Mouse (Mus musculus): ENCODE data around the gene Tubg1. TPM values are rescaled to one million over a fixed set of nuclear protein-coding genes. Genes with fewer than 3 reads are reported as not detected.
A peak's percentile ranks its signal among the peaks of the same experiment; 100 is the strongest.
"Not testable (repeated sequence)": the region's sequence is repeated elsewhere in the genome, so short reads cannot be mapped to it uniquely, and the experiment has no call there.

The Tubg1 gene
- polyA plus RNA-seq, 1 experiment from 2014 or later = 135 TPM

- H3K36me3 ChIP-seq = no peaks in the 10 kb centered on the region
- WGBS = 53% methylated on average over 2 of the region's 2 CpGs
- no peak for DNase-seq (ENCODE audit: low spot score)
- H3K27ac ChIP-seq (replicated peaks) = no peak overlapping the region
- no peak overlapping the region for H3K4me3 ChIP-seq
- peaks cover 16% of the 10 kb centered on the region for H3K27me3 ChIP-seq (ENCODE audit: low read depth, poor library complexity, severe bottlenecking)
- no peaks in the 10 kb centered on the region for H3K9me3 ChIP-seq (replicated peaks)
- H3K4me1 ChIP-seq = peaks cover 19% of the 10 kb centered on the region
Measured at GRCm38 (mm10) chr11:101151063-101151462, 31.3 kb downstream of the Tubg1 start.

GRCm38 (mm10) chr11:101152825-101153224, 33.1 kb downstream of the Tubg1 start:
- no peaks in the 10 kb centered on the region for H3K9me3 ChIP-seq (replicated peaks)
- peaks cover 18% of the 10 kb centered on the region for H3K4me1 ChIP-seq
- H3K27ac ChIP-seq (replicated peaks) = no peak overlapping the region
- peaks cover 33% of the 10 kb centered on the region for H3K27me3 ChIP-seq (ENCODE audit: low read depth, poor library complexity, severe bottlenecking)
- no peaks in the 10 kb centered on the region for H3K36me3 ChIP-seq
- WGBS = 89% methylated on average over 1 of the region's 1 CpGs
- no peak overlapping the region for H3K4me3 ChIP-seq
- DNase-seq (ENCODE audit: low spot score) = no peak

DNA sequence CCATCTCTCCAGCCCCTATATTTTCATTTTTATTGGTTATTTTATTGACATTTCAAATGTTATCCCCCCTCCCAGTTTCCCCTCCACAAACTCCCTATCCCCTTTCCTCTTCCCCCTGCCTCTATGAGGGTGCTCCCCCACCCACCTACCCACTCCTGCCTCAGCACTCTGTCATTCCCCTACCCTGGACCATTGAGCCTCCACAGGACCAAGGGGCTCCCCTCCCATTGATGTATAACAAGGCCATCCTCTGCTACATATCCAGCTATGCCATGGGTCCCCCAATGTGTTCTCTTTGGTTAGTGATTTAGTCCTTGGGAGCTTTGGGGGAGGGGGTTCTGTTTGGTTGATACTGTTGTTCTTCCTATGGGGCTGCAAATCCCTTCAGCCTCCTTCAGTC, 34.9 kb downstream of the Tubg1 start:
- no peak for DNase-seq (ENCODE audit: low spot score)
- H3K36me3 ChIP-seq = no peaks in the 10 kb centered on the region
- H3K27ac ChIP-seq (replicated peaks) = no peak overlapping the region
- peaks cover 44% of the 10 kb centered on the region for H3K27me3 ChIP-seq (ENCODE audit: low read depth, poor library complexity, severe bottlenecking)
- no peak overlapping the region for H3K4me3 ChIP-seq
- peaks cover 14% of the 10 kb centered on the region for H3K4me1 ChIP-seq
- no peaks in the 10 kb centered on the region for H3K9me3 ChIP-seq (replicated peaks)

- H3K9me3 ChIP-seq (replicated peaks) = no peaks in the 10 kb centered on the region
- H3K27ac ChIP-seq (replicated peaks) = no peak overlapping the region
- H3K4me1 ChIP-seq = peaks cover 14% of the 10 kb centered on the region
- WGBS = 68% methylated on average over 6 of the region's 6 CpGs
- DNase-seq (ENCODE audit: low spot score) = no peak
- H3K4me3 ChIP-seq = peak overlapping the region; percentile 56
- H3K36me3 ChIP-seq = no peaks in the 10 kb centered on the region
- H3K27me3 ChIP-seq (ENCODE audit: low read depth, poor library complexity, severe bottlenecking) = peaks cover 48% of the 10 kb centered on the region
Measured at GRCm38 (mm10) chr11:101155151-101155550, 35.4 kb downstream of the Tubg1 start.

DNA sequence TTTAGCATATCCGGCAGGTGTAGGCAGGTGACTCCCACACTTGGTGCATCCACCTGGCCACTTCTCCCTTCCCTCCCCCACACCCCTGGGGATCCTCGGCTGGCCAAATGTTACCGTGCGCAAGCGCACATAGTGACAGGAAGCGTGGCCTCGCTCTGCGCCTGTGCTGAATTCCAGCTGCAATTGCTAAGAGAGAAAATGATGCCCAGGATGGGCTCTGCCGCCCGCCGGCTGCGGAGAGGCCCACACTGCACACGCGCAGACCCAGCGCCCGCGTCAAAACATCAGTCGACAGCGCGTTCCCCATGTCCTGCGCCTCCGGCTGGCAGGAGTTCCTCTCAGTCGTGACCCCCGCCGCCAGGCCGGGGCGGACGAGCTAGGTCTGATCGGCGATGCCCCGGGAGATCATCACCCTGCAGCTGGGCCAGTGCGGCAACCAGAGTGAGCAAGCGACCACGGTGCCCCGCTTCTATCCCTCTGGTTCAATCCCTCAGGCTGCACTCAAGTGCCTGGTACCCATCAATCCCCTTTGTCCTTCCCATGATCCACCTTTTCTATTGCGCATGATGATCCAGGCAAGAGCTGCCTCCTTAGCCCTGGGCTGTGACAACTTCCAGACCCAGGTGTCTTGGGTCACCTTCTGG, 36.1 kb downstream of the Tubg1 start, which contains the start of gene Tubg2:
Tubg2 (plus strand) TSS at position 180 of the 644 bp plus-strand sequence.
- Histone ChIP-seq H3K4me3 (peak within 1 kb of the TSS; percentile 56), H3K27me3 (ENCODE audit: low read depth, poor library complexity, severe bottlenecking) (peaks cover 50% of the 10 kb centered on the region), H3K36me3 (no peaks in the 10 kb centered on the region), H3K27ac (replicated peaks) (peak within 1 kb of the TSS; percentile 68), H3K9me3 (replicated peaks) (no peaks in the 10 kb centered on the region), H3K4me1 (peaks cover 14% of the 10 kb centered on the region)
- peak; percentile 60 for DNase-seq (ENCODE audit: low spot score)
- WGBS = 2% methylated on average over 36 of the region's 36 CpGs

DNA sequence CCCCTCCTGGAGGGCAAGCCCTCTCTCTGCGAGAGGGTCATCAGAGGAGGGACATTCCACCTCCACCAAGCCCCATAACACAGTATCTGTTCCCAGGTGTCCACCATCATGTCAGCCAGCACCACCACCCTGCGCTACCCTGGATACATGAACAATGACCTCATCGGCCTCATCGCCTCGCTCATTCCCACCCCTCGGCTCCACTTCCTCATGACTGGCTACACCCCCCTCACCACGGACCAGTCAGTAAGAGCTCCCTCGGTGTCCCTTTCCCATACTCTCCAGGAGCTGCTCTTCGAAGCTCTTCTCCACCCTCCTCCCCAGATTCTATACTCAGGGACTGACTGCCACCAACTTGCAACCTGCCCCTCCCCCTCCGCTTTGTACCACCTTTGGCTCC, 40.4 kb downstream of the Tubg1 start:
- not testable (repeated sequence) for H3K9me3 ChIP-seq (replicated peaks); H3K36me3 ChIP-seq; H3K4me3 ChIP-seq; DNase-seq (ENCODE audit: low spot score); H3K27ac ChIP-seq (replicated peaks)
- Histone ChIP-seq H3K27me3 (ENCODE audit: low read depth, poor library complexity, severe bottlenecking) (peaks cover 86% of the 10 kb centered on the region), H3K4me1 (peaks cover 39% of the 10 kb centered on the region)
- WGBS = 80% methylated on average over 8 of the region's 10 CpGs

DNA sequence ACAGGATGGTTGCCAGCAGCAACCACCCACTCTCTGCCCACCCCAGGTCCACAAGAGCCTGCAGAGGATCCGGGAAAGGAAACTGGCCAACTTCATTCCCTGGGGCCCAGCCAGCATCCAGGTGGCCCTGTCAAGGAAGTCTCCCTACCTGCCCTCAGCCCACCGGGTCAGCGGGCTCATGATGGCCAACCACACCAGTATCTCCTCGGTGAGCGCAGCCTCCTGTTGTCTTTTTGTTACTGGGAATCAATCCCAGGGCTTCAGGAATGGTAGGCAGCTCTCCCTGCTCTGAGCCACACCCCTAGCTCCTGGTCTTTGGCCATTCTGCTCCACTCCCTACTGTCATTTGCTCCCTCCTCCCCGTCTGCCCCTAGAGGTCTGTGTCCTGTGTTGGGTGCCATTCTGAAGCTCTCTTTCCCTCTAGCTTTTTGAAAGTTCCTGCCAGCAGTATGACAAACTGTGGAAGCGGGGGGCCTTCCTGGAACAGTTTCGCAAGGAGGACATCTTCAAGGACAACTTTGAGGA, 41.3 kb downstream of the Tubg1 start:
- Histone ChIP-seq H3K4me1 (peaks cover 36% of the 10 kb centered on the region), H3K27me3 (ENCODE audit: low read depth, poor library complexity, severe bottlenecking) (peaks cover 86% of the 10 kb centered on the region)
- H3K4me3 ChIP-seq; H3K27ac ChIP-seq (replicated peaks); DNase-seq (ENCODE audit: low spot score); H3K9me3 ChIP-seq (replicated peaks); H3K36me3 ChIP-seq: not testable (repeated sequence)
- WGBS = 75% methylated on average over 8 of the region's 8 CpGs

- Histone ChIP-seq H3K4me3 (no peak overlapping the region), H3K27me3 (ENCODE audit: low read depth, poor library complexity, severe bottlenecking) (peaks cover 86% of the 10 kb centered on the region), H3K27ac (replicated peaks) (no peak overlapping the region), H3K4me1 (peaks cover 31% of the 10 kb centered on the region), H3K9me3 (replicated peaks) (no peaks in the 10 kb centered on the region), H3K36me3 (peaks cover 13% of the 10 kb centered on the region; the same call in 1 of the 2 replicates)
- 86% methylated on average over 15 of the region's 15 CpGs for WGBS
- no peak for DNase-seq (ENCODE audit: low spot score)
Measured at GRCm38 (mm10) chr11:101161551-101161950, 41.8 kb downstream of the Tubg1 start.

DNA sequence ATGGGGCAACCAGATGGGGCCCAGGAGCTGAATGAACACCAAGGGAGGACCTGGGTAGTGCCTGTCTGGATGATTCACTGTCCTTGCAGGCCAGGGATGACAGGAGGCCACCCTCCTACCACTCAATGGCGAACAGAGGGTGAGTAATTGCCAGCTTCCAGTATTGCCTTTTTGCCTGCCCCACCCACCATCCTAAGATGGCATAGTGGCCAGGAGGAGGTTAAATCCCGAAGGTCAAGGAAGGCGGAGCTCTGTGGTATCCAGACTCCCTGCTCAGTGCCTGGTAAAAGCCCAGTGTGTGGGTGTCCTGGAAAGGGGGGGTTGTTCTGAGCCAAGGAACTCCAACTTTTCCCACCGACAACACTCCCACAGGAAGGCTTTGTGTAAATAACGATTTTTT, 42.6 kb downstream of the Tubg1 start:
- Histone ChIP-seq H3K27ac (replicated peaks) (no peak overlapping the region), H3K4me1 (peaks cover 31% of the 10 kb centered on the region), H3K36me3 (peaks cover 18% of the 10 kb centered on the region), H3K4me3 (no peak overlapping the region), H3K9me3 (replicated peaks) (no peaks in the 10 kb centered on the region), H3K27me3 (ENCODE audit: low read depth, poor library complexity, severe bottlenecking) (peaks cover 87% of the 10 kb centered on the region)
- no peak for DNase-seq (ENCODE audit: low spot score)
- 61% methylated on average over 5 of the region's 5 CpGs for WGBS

- Histone ChIP-seq H3K9me3 (replicated peaks) (no peaks in the 10 kb centered on the region), H3K36me3 (peaks cover 23% of the 10 kb centered on the region), H3K27me3 (ENCODE audit: low read depth, poor library complexity, severe bottlenecking) (peaks cover 87% of the 10 kb centered on the region), H3K4me3 (no peak overlapping the region), H3K27ac (replicated peaks) (no peak overlapping the region), H3K4me1 (peaks cover 31% of the 10 kb centered on the region)
- DNase-seq (ENCODE audit: low spot score) = no peak
- 40% methylated on average over 5 of the region's 5 CpGs for WGBS
Measured at GRCm38 (mm10) chr11:101162772-101163171, 43.0 kb downstream of the Tubg1 start.

DNA sequence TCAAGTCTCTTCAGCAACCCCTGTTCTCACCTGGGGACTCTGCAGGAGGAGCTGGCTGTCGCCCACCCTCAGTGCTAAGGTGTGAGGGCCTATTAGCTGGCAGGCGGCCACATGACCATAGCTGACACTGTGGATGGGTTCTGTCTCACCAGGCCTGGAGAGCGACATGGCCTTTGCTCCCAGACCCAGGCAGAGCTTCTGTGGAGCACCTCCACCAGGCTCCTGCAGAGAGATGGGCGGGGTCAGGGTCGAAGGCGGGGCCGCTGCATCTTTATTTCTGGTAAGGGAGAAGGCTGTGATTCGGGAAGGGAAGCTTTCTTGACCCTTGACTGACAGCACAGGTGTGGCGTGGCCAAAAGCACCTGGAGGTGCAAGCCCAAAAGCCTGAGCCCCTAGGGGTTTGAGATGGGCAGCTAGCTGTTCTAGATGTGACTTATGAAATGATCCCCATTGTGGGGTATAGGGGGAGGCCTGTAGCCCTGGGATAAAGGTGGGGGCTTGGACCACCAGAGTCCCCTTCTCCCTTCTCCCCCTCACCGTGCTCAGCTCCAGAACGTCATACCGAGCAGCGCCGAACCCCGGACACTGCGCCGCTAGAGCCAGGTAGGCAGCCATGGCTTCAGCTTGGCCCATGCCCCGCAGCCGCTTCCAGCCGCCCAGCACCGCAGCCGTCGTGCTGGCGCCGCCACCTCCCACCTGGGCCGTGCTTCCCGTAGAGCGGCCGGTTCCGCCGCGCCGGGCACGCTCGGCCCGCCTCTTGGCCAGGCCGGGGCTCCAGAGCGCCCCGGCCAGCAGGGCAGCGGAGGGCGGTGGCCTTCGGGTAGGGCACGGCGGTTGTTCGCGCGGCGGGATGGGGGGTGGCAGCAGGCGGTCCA, 44.0 kb downstream of the Tubg1 start:
- peak; percentile 45 for DNase-seq (ENCODE audit: low spot score)
- Histone ChIP-seq H3K4me1 (peaks cover 33% of the 10 kb centered on the region), H3K9me3 (replicated peaks) (no peaks in the 10 kb centered on the region), H3K27me3 (ENCODE audit: low read depth, poor library complexity, severe bottlenecking) (peaks cover 88% of the 10 kb centered on the region), H3K4me3 (peak overlapping the region; percentile 50), H3K36me3 (peaks cover 24% of the 10 kb centered on the region), H3K27ac (replicated peaks) (0 out of 2 replicates have a peak overlapping the region, but pooled peaks have one; percentile 33)
- 7% methylated on average over 49 of the region's 49 CpGs for WGBS

DNA sequence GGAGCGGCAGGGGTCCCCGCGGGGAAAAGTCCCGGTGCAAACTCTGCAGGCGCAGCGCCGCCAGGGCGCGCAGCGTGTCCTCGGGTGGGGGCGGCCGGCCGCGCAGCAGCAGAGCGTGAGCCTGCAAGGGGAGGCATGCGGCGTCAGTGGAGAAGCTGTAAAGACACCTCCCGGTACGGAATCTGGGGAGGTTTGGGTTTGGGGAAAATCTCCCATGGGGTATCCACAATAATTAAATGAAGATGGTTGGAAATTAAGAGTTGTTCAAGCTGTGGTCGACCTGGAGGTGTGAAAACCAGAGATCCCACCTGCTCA, 44.6 kb downstream of the Tubg1 start:
- Histone ChIP-seq H3K36me3 (peaks cover 24% of the 10 kb centered on the region), H3K4me3 (peak overlapping the region; percentile 50), H3K27ac (replicated peaks) (no peak overlapping the region), H3K9me3 (replicated peaks) (no peaks in the 10 kb centered on the region), H3K27me3 (ENCODE audit: low read depth, poor library complexity, severe bottlenecking) (peaks cover 91% of the 10 kb centered on the region), H3K4me1 (peaks cover 38% of the 10 kb centered on the region)
- DNase-seq (ENCODE audit: low spot score) = no peak
- WGBS = 5% methylated on average over 21 of the region's 21 CpGs
